In the genomic region with DNA sequence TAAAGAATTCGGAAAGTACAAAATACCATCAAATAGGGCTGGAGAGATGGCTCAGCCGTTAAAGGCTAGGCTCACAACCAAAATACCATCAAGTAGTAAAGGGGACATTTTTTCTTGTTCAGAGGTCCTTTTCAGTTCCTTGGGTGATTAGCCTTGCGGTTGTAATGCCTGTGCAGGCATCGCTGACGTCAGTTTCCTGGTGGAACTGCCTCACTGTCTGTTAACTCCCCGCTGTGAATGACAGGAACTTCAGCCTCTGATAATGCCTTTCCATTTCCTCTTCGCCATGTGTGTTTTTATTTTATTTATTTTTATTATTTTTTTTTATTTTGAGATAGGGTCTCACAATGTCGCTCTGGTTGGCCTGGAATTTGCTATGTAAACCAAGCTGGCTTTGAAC, we compare ENCODE assay signal across 10 mouse cellular contexts. TPM values are rescaled to one million over a fixed set of nuclear protein-coding genes. Genes with fewer than 3 reads are reported as not detected.
DNase-seq lines count a peak whose midpoint lies in the region; ATAC-seq and TF ChIP-seq lines count a peak whose summit lies in the region.
"Had no signal": no experiment of that assay in that cellular context is flagged by ENCODE, and none has a peak within 500 bp of the region (broad histone marks: within the 10 kb centered on the region; RNA-seq: fewer than 3 reads in every experiment).

No protein-coding gene starts in this region.

- H3K4me1 ChIP-seq in heart, embryonic 11.5 days (ENCODE audit: control insufficient read depth, insufficient read depth, low read length): 0 out of 2 replicates have a peak, but pooled peaks cover 4% of the 10 kb centered on the region
- peaks cover 12% of the 10 kb centered on the region for H3K4me1 ChIP-seq in lung, adult 2 months (ENCODE audit: control insufficient read depth, insufficient read depth, low read length)

- H3K4me2 ChIP-seq in heart, embryonic 11.5 days: no peak overlapping the region
- H3K4me2 ChIP-seq: stomach, embryonic 15.5 days had no signal

- peak overlapping the region; percentile 58; the same call in 1 of the 2 replicates for H3K27ac ChIP-seq in heart, embryonic 11.5 days (ENCODE audit: low read depth, low read length)
- H3K27ac ChIP-seq: stomach, embryonic 15.5 days had no signal

- H3K36me3 ChIP-seq in heart, embryonic 11.5 days (ENCODE audit: control insufficient read depth, insufficient read depth, low read length): no peaks in the 10 kb centered on the region
- H3K36me3 ChIP-seq: stomach, embryonic 15.5 days had no signal

- peak; percentile 43 for DNase-seq in thymus, postnatal 0 days (ENCODE audit: low spot score)
- no peak for DNase-seq in thymus, postnatal 4 days
- peak; percentile 3 for DNase-seq in lung, adult 2 months
- DNase-seq in left cerebral cortex, postnatal 36 days (ENCODE audit: low spot score in 2 of 2): no peak
- DNase-seq in embryo, embryonic 11 days: no peak
- no peak for DNase-seq in frontal cortex, postnatal 10 days (ENCODE audit: low spot score in 2 of 2)
- DNase-seq: cerebellum, postnatal 14 days; layer of hippocampus, postnatal 36 days had no signal

- no peaks in the 10 kb centered on the region for H3K27me3 ChIP-seq in heart, embryonic 11.5 days (ENCODE audit: control insufficient read depth, insufficient read depth, low read length)
- H3K27me3 ChIP-seq: stomach, embryonic 15.5 days had no signal

- H3K9ac ChIP-seq in heart, embryonic 11.5 days (ENCODE audit: low read depth, low read length): no peak overlapping the region
- H3K9ac ChIP-seq: stomach, embryonic 15.5 days had no signal

- no peaks in the 10 kb centered on the region for H3K9me3 ChIP-seq in heart, embryonic 11.5 days (replicated peaks; ENCODE audit: control insufficient read depth, low read length)
- H3K9me3 ChIP-seq: stomach, embryonic 15.5 days had no signal

- H3K4me3 ChIP-seq in heart, embryonic 11.5 days (ENCODE audit: low read depth, low read length): no peak overlapping the region
- no peak overlapping the region for H3K4me3 ChIP-seq in lung, adult 2 months (replicated peaks; ENCODE audit: extremely low read depth, low read depth, low read length)
- H3K4me3 ChIP-seq: stomach, embryonic 15.5 days had no signal

- no peak for TF ChIP-seq CTCF in lung, adult 2 months (IDR thresholded peaks at IDR 0.05; ENCODE audit: insufficient read depth, low read length)

- 41% methylated on average over 8 of the region's 8 CpGs for WGBS in heart, embryonic 11.5 days (ENCODE audit: insufficient replicate concordance)
- WGBS in lung, adult 2 months: 24% methylated on average over 8 of the region's 8 CpGs

- intact Hi-C loops in left cerebral cortex, postnatal 36 days (cut with DNase I): loop anchor here (1.0 to 10.0 kb wide), 2 partner anchors 112 to 324 kb away; no protein-coding TSS in a partner anchor

- no peak for ATAC-seq in heart, embryonic 11.5 days (replicated peaks; ENCODE audit: insufficient number of reproducible peaks, low FRiP score, low TSS enrichment)

- no peak for TF ChIP-seq POLR2A in lung, adult 2 months (IDR thresholded peaks at IDR 0.05; ENCODE audit: borderline replicate concordance, extremely low read depth, low read depth, low read length)

RNA-seq across cellular contexts. Expression of a gene that starts 11.1 kb away (rescaled TPM):
- 8.3 and 8.4 TPM in 2 replicates for polyA plus RNA-seq in thymus, postnatal 0 days (2015; fragmentation: Nextera tagmentation; extraction: Ambion mirVana)
- polyA plus RNA-seq in heart, embryonic 11.5 days (2014; fragmentation: Nextera tagmentation; extraction: Ambion mirVana): 31.0 and 33.8 TPM in 2 replicates
- polyA plus RNA-seq in lung, adult 2 months (2012; rRNA removed): 18.0 and 21.4 TPM in 2 replicates
- 10 to 100 TPM; 19.9 to 22.9 TPM for total RNA-seq in left cerebral cortex, postnatal 36 days (2021)

RNA-seq across cellular contexts. Expression of a gene that starts 17.8 kb away (rescaled TPM):
- polyA plus RNA-seq in thymus, postnatal 0 days (2015; fragmentation: Nextera tagmentation; extraction: Ambion mirVana): 3.9 and 5.7 TPM in 2 replicates
- 33.9 and 35.8 TPM in 2 replicates for polyA plus RNA-seq in heart, embryonic 11.5 days (2014; fragmentation: Nextera tagmentation; extraction: Ambion mirVana)
- polyA plus RNA-seq in lung, adult 2 months (2012; rRNA removed): 43.9 and 46.8 TPM in 2 replicates
- total RNA-seq in left cerebral cortex, postnatal 36 days (2021): 10 to 100 TPM; 15.9 to 21.5 TPM

Comparison
In these comparisons a context has a peak if more than half of its experiments do, and no peak if none do; other contexts are left out.
1. DNase-seq: peak in thymus, postnatal 0 days (single experiment) and lung, adult 2 months (single experiment); none in thymus, postnatal 4 days (single experiment), left cerebral cortex, postnatal 36 days (0 of 2), embryo, embryonic 11 days (single experiment) and frontal cortex, postnatal 10 days (0 of 2).